Mouse (Mus musculus) forebrain, postnatal 0 days (tissue): ENCODE data around the gene Gm20662. TPM values are rescaled to one million over a fixed set of nuclear protein-coding genes. Genes with fewer than 3 reads are reported as not detected.

Experiments used
- ATAC-seq: fragments of 200-750 bp; cut with Nextera tagmentation; 2 replicates; pipeline ENCODE4 v1.8.0; 2017; ENCODE audit warnings: mild to moderate bottlenecking, moderate library complexity
- DNase-seq: peaks from one replicate; pipeline ENCODE4 v3.0.0-alpha.2; 2015
- H3K27ac ChIP-seq: fragments of 300-500 bp; sonication (generic); 2 replicates; pipeline ENCODE4 v1.5.1; 2014; ENCODE audit warnings: low read depth, mild to moderate bottlenecking, antibody characterized with exemption, low read length, moderate library complexity, mixed read lengths
- H3K27me3 ChIP-seq: fragments of 300-500 bp; sonication (generic); 2 replicates; pipeline ENCODE4 v1.6.1; 2014; ENCODE audit warnings: mild to moderate bottlenecking, low read length, mixed read lengths; ENCODE audit not compliant: insufficient read depth
- H3K36me3 ChIP-seq: fragments of 300-500 bp; sonication (generic); 2 replicates; pipeline ENCODE4 v1.6.1; 2014; ENCODE audit warnings: mild to moderate bottlenecking, moderate library complexity; ENCODE audit not compliant: insufficient read depth
- H3K4me1 ChIP-seq: fragments of 300-500 bp; sonication (generic); 2 replicates; pipeline ENCODE4 v1.6.1; 2014; ENCODE audit warnings: antibody characterized with exemption; ENCODE audit not compliant: insufficient read depth
- H3K4me2 ChIP-seq: fragments of 300-500 bp; sonication (generic); 2 replicates; pipeline ENCODE4 v1.6.1; 2014; ENCODE audit warnings: low read depth, mild to moderate bottlenecking, moderate library complexity
- H3K4me3 ChIP-seq: fragments of 300-500 bp; sonication (generic); 2 replicates; pipeline ENCODE4 v1.5.1; 2014; ENCODE audit warnings: low read depth, low read length, mixed read lengths
- H3K9ac ChIP-seq: fragments of 300-500 bp; sonication (generic); 2 replicates; pipeline ENCODE4 v1.6.1; 2014; ENCODE audit warnings: mild to moderate bottlenecking
- H3K9me3 ChIP-seq: fragments of 300-500 bp; sonication (generic); 2 replicates; pipeline ENCODE4 v1.6.1; 2016; ENCODE audit warnings: low read length
- CTCF ChIP-seq: sonication (generic); IDR thresholded peaks from 2 replicates; pipeline ENCODE4 v1.5.1; 2016; ENCODE audit warnings: antibody characterized with exemption, control low read depth, low read depth
- WGBS: fragments of 180-500 bp; shearing (Covaris S2); extraction: QIAGEN DNeasy Blood & Tissue Kit; methylation state at CpG from one replicate; pipeline ENCODE4 v1.1.7; 2014; 5-methylcytosine and 5-hydroxymethylcytosine counted together
- polyA plus RNA-seq: library from polyadenylated mRNA; unstranded; fragments of >200 nt; fragmentation: Nextera tagmentation; extraction: Ambion mirVana; gene quantifications from 2 replicates; pipeline ENCODE4 v1.2.1, GENCODE M21; 2015
- total RNA-seq: library from RNA; depleted of rRNA; stranded (reverse); fragments of >200 nt; gene quantifications from 2 replicates; pipeline ENCODE4 v1.2.3, GENCODE M21; 2014

Gene Gm20662
- total and polyA plus RNA-seq, 2 experiments from 2014 or later, result 7.9 TPM; not detected in 1

GRCm38 (mm10) chr9:108069529-108069928, 73.4 kb downstream of the Gm20662 start:
- H3K4me1 ChIP-seq, result no peaks in the 10 kb centered on the region
- H3K27me3 ChIP-seq, result no peaks in the 10 kb centered on the region
- WGBS, result 90% methylated on average over 7 of the region's 7 CpGs
- no peak for TF ChIP-seq CTCF
- H3K4me2 ChIP-seq, result no peak overlapping the region
- no peak for ATAC-seq
- DNase-seq, result no peak
- no peak overlapping the region for H3K4me3 ChIP-seq
- H3K36me3 ChIP-seq, result peaks cover 23% of the 10 kb centered on the region
- no peak overlapping the region for H3K9ac ChIP-seq
- H3K27ac ChIP-seq, result no peak overlapping the region
- H3K9me3 ChIP-seq, result no peaks in the 10 kb centered on the region

GRCm38 (mm10) chr9:108071801-108072200, 75.7 kb downstream of the Gm20662 start:
- Histone ChIP-seq H3K4me3 (no peak overlapping the region), H3K4me1 (no peaks in the 10 kb centered on the region), H3K9me3 (no peaks in the 10 kb centered on the region), H3K27ac (no peak overlapping the region), H3K27me3 (no peaks in the 10 kb centered on the region), H3K9ac (no peak overlapping the region), H3K36me3 (peaks cover 23% of the 10 kb centered on the region), H3K4me2 (no peak overlapping the region)
- WGBS, result 91% methylated on average over 4 of the region's 4 CpGs
- ATAC-seq (no peak), DNase-seq (no peak)
- no peak for TF ChIP-seq CTCF

- no peak overlapping the region for H3K4me2 ChIP-seq
- DNase-seq, result no peak
- 57% methylated on average over 9 of the region's 9 CpGs for WGBS
- no peaks in the 10 kb centered on the region for H3K27me3 ChIP-seq
- ATAC-seq, result no peak
- TF ChIP-seq CTCF, result no peak
- no peaks in the 10 kb centered on the region for H3K4me1 ChIP-seq
- H3K9ac ChIP-seq, result no peak overlapping the region
- H3K36me3 ChIP-seq, result peaks cover 23% of the 10 kb centered on the region
- H3K9me3 ChIP-seq, result no peaks in the 10 kb centered on the region
- no peak overlapping the region for H3K27ac ChIP-seq
- no peak overlapping the region for H3K4me3 ChIP-seq
Observed at GRCm38 (mm10) chr9:108072481-108072924, 76.4 kb downstream of the Gm20662 start.

- Histone ChIP-seq H3K4me3 (no peak overlapping the region), H3K9ac (no peak overlapping the region), H3K36me3 (peaks cover 23% of the 10 kb centered on the region), H3K27ac (no peak overlapping the region), H3K9me3 (no peaks in the 10 kb centered on the region), H3K27me3 (no peaks in the 10 kb centered on the region), H3K4me1 (peaks cover 3% of the 10 kb centered on the region), H3K4me2 (no peak overlapping the region)
- ATAC-seq, result no peak
- TF ChIP-seq CTCF, result no peak
- 65% methylated on average over 7 of the region's 7 CpGs for WGBS
- no peak for DNase-seq
Observed at GRCm38 (mm10) chr9:108073141-108073930, 77.2 kb downstream of the Gm20662 start.

- H3K36me3 ChIP-seq, result peaks cover 7% of the 10 kb centered on the region; the same call in 1 of the 2 replicates
- H3K4me1 ChIP-seq, result peaks cover 10% of the 10 kb centered on the region
- no peak for TF ChIP-seq CTCF
- no peak for DNase-seq
- H3K9ac ChIP-seq, result peak within 1 kb of the TSS; percentile 95
- peaks cover 7% of the 10 kb centered on the region for H3K27me3 ChIP-seq
- ATAC-seq, result no peak
- H3K9me3 ChIP-seq, result no peaks in the 10 kb centered on the region
- peak within 1 kb of the TSS; percentile 81 for H3K4me2 ChIP-seq
- peak within 1 kb of the TSS; percentile 74 for H3K4me3 ChIP-seq
- no peak within 1 kb of the TSS for H3K27ac ChIP-seq
- WGBS, result 80% methylated on average over 5 of the region's 5 CpGs
Observed at GRCm38 (mm10) chr9:108080168-108080567, 84.0 kb downstream of the Gm20662 start, which contains the start of gene Mst1. Gene Mst1, plus strand, starts transcription at chr9:108080436.

- Histone ChIP-seq H3K36me3 (peaks cover 29% of the 10 kb centered on the region), H3K4me1 (peaks cover 10% of the 10 kb centered on the region), H3K4me2 (peak overlapping the region; percentile 29), H3K9me3 (no peaks in the 10 kb centered on the region), H3K27ac (no peak overlapping the region), H3K9ac (no peak overlapping the region), H3K4me3 (0 out of 2 replicates have a peak overlapping the region, but pooled peaks have one; percentile 12), H3K27me3 (peaks cover 7% of the 10 kb centered on the region)
- WGBS, result 6% methylated on average over 19 of the region's 19 CpGs
- no peak for TF ChIP-seq CTCF
- ATAC-seq (no peak; the same call in 1 of the 2 replicates), DNase-seq (no peak)
Observed at GRCm38 (mm10) chr9:108082549-108082948, 86.4 kb downstream of the Gm20662 start.

- no peaks in the 10 kb centered on the region for H3K9me3 ChIP-seq
- peak within 1 kb of the TSS; percentile 29 for H3K4me2 ChIP-seq
- no peak for ATAC-seq
- peaks cover 10% of the 10 kb centered on the region for H3K4me1 ChIP-seq
- H3K36me3 ChIP-seq, result peaks cover 34% of the 10 kb centered on the region
- 0 out of 2 replicates have a peak within 1 kb of the TSS, but pooled peaks have one; percentile 12 for H3K4me3 ChIP-seq
- no peak within 1 kb of the TSS for H3K27ac ChIP-seq
- 30% methylated on average over 12 of the region's 12 CpGs for WGBS
- peaks cover 7% of the 10 kb centered on the region for H3K27me3 ChIP-seq
- TF ChIP-seq CTCF, result no peak
- no peak for DNase-seq
- no peak within 1 kb of the TSS for H3K9ac ChIP-seq
Observed at GRCm38 (mm10) chr9:108082988-108083431, 86.9 kb downstream of the Gm20662 start, which contains the start of gene Rnf123. Gene Rnf123, minus strand, starts transcription at chr9:108083346.
